Comparison of ENCODE assay signal across 8 mouse cellular contexts in the genomic region with DNA sequence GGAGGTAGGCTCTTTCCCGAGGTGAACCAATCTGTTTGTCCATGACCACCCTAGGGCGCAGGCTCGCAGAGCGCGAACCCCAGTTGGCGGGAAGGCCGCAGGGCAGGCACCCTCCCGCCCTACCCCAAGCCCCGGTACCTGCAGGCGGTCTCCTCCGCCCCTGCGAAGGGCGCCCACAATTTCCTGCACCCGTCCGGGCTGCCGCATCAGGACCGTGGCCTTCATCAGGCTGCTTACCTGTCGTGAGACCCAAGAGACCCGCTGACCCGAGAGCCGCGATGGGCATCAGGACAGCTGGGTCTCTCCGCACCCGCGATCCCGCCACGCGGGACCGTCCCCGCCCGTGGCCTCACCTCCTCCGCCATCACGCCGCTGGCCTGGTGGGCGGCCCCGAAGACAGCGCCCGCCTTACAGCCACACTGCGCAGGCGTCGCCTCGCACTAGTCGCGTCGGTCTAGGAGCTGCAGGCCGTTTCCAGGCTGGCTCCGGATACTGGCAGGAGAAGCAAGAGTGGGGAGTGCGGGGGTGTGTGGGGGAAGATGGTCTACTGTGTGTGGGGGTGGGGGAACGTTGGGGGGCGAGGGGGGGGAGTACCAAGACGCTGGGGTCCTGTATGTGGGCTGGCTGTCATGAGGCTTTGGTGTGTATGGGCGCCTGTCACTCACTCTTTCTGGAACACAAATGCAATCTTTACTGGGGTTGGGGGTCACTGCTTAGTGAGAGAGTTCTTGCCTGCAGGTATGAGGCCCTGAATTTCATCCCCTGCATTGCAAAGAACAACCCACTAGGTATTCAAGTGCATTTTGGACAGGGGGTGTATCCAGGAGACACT. TPM values are rescaled to one million over a fixed set of nuclear protein-coding genes. Genes with fewer than 3 reads are reported as not detected.
DNase-seq lines count a peak whose midpoint lies in the region; ATAC-seq and TF ChIP-seq lines count a peak whose summit lies in the region.

No protein-coding gene starts in this region.

- no peaks in the 10 kb centered on the region for H3K27me3 ChIP-seq in heart, embryonic 13.5 days (replicated peaks)
- H3K27me3 ChIP-seq in liver, embryonic 11.5 days (replicated peaks; ENCODE audit: control insufficient read depth, insufficient read depth, low read length), result no peaks in the 10 kb centered on the region
- no peaks in the 10 kb centered on the region for H3K27me3 ChIP-seq in myocyte (ENCODE audit: control insufficient read depth, insufficient read depth, insufficient read length)

- peak overlapping the region; percentile 71 for H3K4me2 ChIP-seq in heart, embryonic 13.5 days
- peak overlapping the region; percentile 70 for H3K4me2 ChIP-seq in liver, embryonic 11.5 days
- H3K4me2 ChIP-seq in myocyte (ENCODE audit: low read depth), result peak overlapping the region; percentile 82

- no peaks in the 10 kb centered on the region for H3K79me2 ChIP-seq in myocyte (ENCODE audit: control insufficient read depth, insufficient read depth)

- peak overlapping the region; percentile 60 for H3ac ChIP-seq in myocyte (ENCODE audit: control insufficient read depth, insufficient read length)

- H3K9me3 ChIP-seq in heart, embryonic 13.5 days, result no peaks in the 10 kb centered on the region
- no peaks in the 10 kb centered on the region for H3K9me3 ChIP-seq in liver, embryonic 11.5 days (ENCODE audit: control insufficient read depth, low read length)

- H3K27ac ChIP-seq in brown adipose tissue, adult 24 weeks (replicated peaks; ENCODE audit: low read depth, low read length), result no peak overlapping the region
- H3K27ac ChIP-seq in heart, embryonic 13.5 days (replicated peaks), result peak overlapping the region; percentile 67
- no peak overlapping the region for H3K27ac ChIP-seq in liver, embryonic 11.5 days (ENCODE audit: low read depth, low read length)

- peak; percentile 92 for DNase-seq in kidney, postnatal 10 days
- DNase-seq in liver, embryonic 11.5 days (ENCODE audit: low spot score), result peak; percentile 75
- DNase-seq in spleen, postnatal 4 days (ENCODE audit: low spot score in 2 of 2), result peak; percentile 79 to 89

- H3K4me3 ChIP-seq in brown adipose tissue, adult 24 weeks (ENCODE audit: insufficient read depth, low read depth, low read length), result peak overlapping the region; percentile 87
- H3K4me3 ChIP-seq in heart, embryonic 13.5 days, result peak overlapping the region; percentile 91
- H3K4me3 ChIP-seq in liver, embryonic 11.5 days (ENCODE audit: low read depth, low read length), result peak overlapping the region; percentile 68
- peak overlapping the region; percentile 50 for H3K4me3 ChIP-seq in myocyte

- H3K9ac ChIP-seq in heart, embryonic 13.5 days, result peak overlapping the region; percentile 95
- peak overlapping the region; percentile 78 for H3K9ac ChIP-seq in liver, embryonic 11.5 days (ENCODE audit: low read depth, low read length)

- TF ChIP-seq POLR2A in myocyte (IDR thresholded peaks at IDR 0.05; ENCODE audit: insufficient read length, low read depth), result peak; percentile 98

- peak; percentile 96 for ATAC-seq in CD4-positive, CD25-positive, alpha-beta regulatory T cell, adult 4 months
- ATAC-seq in erythroid progenitor cell, adult 5-6 weeks (replicated peaks; ENCODE audit: low FRiP score, poor library complexity, severe bottlenecking), result peak; percentile 84
- ATAC-seq in heart, embryonic 13.5 days (ENCODE audit: extremely low read depth, insufficient number of reproducible peaks, low FRiP score, low TSS enrichment), result peak; percentile 74; the same call in 1 of the 2 replicates
- peak; percentile 94 for ATAC-seq in liver, embryonic 11.5 days (replicated peaks; ENCODE audit: low FRiP score)

- H3K4me1 ChIP-seq in brown adipose tissue, adult 24 weeks (ENCODE audit: control insufficient read depth, insufficient read depth, insufficient read length, low read length), result peaks cover 3% of the 10 kb centered on the region; the same call in 1 of the 2 replicates
- peaks cover 20% of the 10 kb centered on the region for H3K4me1 ChIP-seq in heart, embryonic 13.5 days
- peaks cover 11% of the 10 kb centered on the region for H3K4me1 ChIP-seq in liver, embryonic 11.5 days (replicated peaks; ENCODE audit: control insufficient read depth, insufficient read depth, low read length)

- peaks cover 35% of the 10 kb centered on the region for H3K36me3 ChIP-seq in heart, embryonic 13.5 days
- H3K36me3 ChIP-seq in liver, embryonic 11.5 days (ENCODE audit: control insufficient read depth, insufficient read depth, low read length), result peaks cover 13% of the 10 kb centered on the region
- H3K36me3 ChIP-seq in myocyte (ENCODE audit: control insufficient read depth, insufficient read depth), result no peaks in the 10 kb centered on the region

- WGBS in heart, embryonic 13.5 days, result 2% methylated on average over 52 of the region's 52 CpGs
- 2% methylated on average over 50 of the region's 52 CpGs for WGBS in liver, embryonic 11.5 days

TF ChIP-seq in myocyte, 11 proteins besides CTCF, POLR2A, EP300 and RAD21 (continues in another document):
- TF ChIP-seq REST (IDR thresholded peaks at IDR 0.05; ENCODE audit: insufficient read depth, insufficient read length) (no peak), E2F4 (IDR thresholded peaks at IDR 0.05; ENCODE audit: insufficient read depth) (no peak), USF1 (IDR thresholded peaks at IDR 0.05; ENCODE audit: low read depth) (no peak), MYOD1 (IDR thresholded peaks at IDR 0.05; ENCODE audit: control insufficient read depth in 1 of 3, insufficient read length in 2 of 3, low read depth in 2 of 3) (peak in 1 of 3 experiments; percentile 54), MYOG (IDR thresholded peaks at IDR 0.05; ENCODE audit: control insufficient read depth in 1 of 3, insufficient read depth in 1 of 3, insufficient read length in 2 of 3, low read depth in 2 of 3) (peak in 1 of 3 experiments; percentile 40), MAX (IDR thresholded peaks at IDR 0.05; ENCODE audit: low read depth) (no peak), TCF12 (IDR thresholded peaks at IDR 0.05; ENCODE audit: insufficient read depth, poor library complexity, severe bottlenecking) (no peak), SRF (IDR thresholded peaks at IDR 0.05; ENCODE audit: control insufficient read depth, insufficient read length, low read depth) (no peak), TCF3 (IDR thresholded peaks at IDR 0.05; ENCODE audit: insufficient read length, low read depth) (no peak)

RNA-seq across cellular contexts. Expression of gene Nt5c3b, which starts 0.7 kb away (rescaled TPM):
- polyA plus RNA-seq in CD4-positive, CD25-positive, alpha-beta regulatory T cell, adult 4 months (2017; shearing (Covaris generic)), result 100 to 1,000 TPM; 126 to 156 TPM
- polyA plus RNA-seq in brown adipose tissue, adult 24 weeks (2012; ENCODE audit: insufficient read depth, insufficient read length, missing spikeins), result 14.7 and 16.3 TPM in 2 replicates
- total RNA-seq in erythroid progenitor cell, adult 5-6 weeks (2015; ENCODE audit: low replicate concordance), result 2.5 TPM in 2 replicates
- total RNA-seq in erythroid progenitor cell, adult 5-6 weeks (2017; ENCODE audit: low replicate concordance), result 0.26 TPM in 1 of 2 replicates, not detected in the other
- 104 and 110 TPM in 2 replicates for polyA plus RNA-seq in heart, embryonic 13.5 days (2015; fragmentation: Nextera tagmentation; extraction: Ambion mirVana)
- polyA plus RNA-seq in liver, embryonic 11.5 days (2014; fragmentation: Nextera tagmentation; extraction: Ambion mirVana), result 70.4 and 74.0 TPM in 2 replicates
- 47.6 TPM for polyA plus RNA-seq in myocyte (2012; fragmentation: generic; extraction: Trizol)

RNA-seq across cellular contexts. Expression of gene Klhl10, which starts 0.8 kb away (rescaled TPM):
- polyA plus RNA-seq in CD4-positive, CD25-positive, alpha-beta regulatory T cell, adult 4 months (2017; shearing (Covaris generic)), result under 1 TPM; 0.16 to 0.65 TPM
- polyA plus RNA-seq in brown adipose tissue, adult 24 weeks (2012; ENCODE audit: insufficient read depth, insufficient read length, missing spikeins), result not detected in 2 replicates
- not detected in 2 replicates for total RNA-seq in erythroid progenitor cell, adult 5-6 weeks (2015; ENCODE audit: low replicate concordance)
- not detected in 2 replicates for total RNA-seq in erythroid progenitor cell, adult 5-6 weeks (2017; ENCODE audit: low replicate concordance)
- polyA plus RNA-seq in heart, embryonic 13.5 days (2015; fragmentation: Nextera tagmentation; extraction: Ambion mirVana), result 0.33 and 0.60 TPM in 2 replicates
- polyA plus RNA-seq in liver, embryonic 11.5 days (2014; fragmentation: Nextera tagmentation; extraction: Ambion mirVana), result 0.31 and 0.36 TPM in 2 replicates
- 0.20 TPM for polyA plus RNA-seq in myocyte (2012; fragmentation: generic; extraction: Trizol)

RNA-seq across cellular contexts. Expression of gene Fkbp10, which starts 25.4 kb away (rescaled TPM):
- not detected for polyA plus RNA-seq in CD4-positive, CD25-positive, alpha-beta regulatory T cell, adult 4 months (2017; shearing (Covaris generic))
- polyA plus RNA-seq in brown adipose tissue, adult 24 weeks (2012; ENCODE audit: insufficient read depth, insufficient read length, missing spikeins), result 1.7 and 3.3 TPM in 2 replicates
- total RNA-seq in erythroid progenitor cell, adult 5-6 weeks (2015; ENCODE audit: low replicate concordance), result not detected in 2 replicates
- not detected in 2 replicates for total RNA-seq in erythroid progenitor cell, adult 5-6 weeks (2017; ENCODE audit: low replicate concordance)
- polyA plus RNA-seq in heart, embryonic 13.5 days (2015; fragmentation: Nextera tagmentation; extraction: Ambion mirVana), result 112 and 119 TPM in 2 replicates
- polyA plus RNA-seq in liver, embryonic 11.5 days (2014; fragmentation: Nextera tagmentation; extraction: Ambion mirVana), result 39.9 and 43.2 TPM in 2 replicates
- 162 TPM for polyA plus RNA-seq in myocyte (2012; fragmentation: generic; extraction: Trizol)

RNA-seq across cellular contexts. Expression of gene P3h4, which starts 26.3 kb away (rescaled TPM):
- polyA plus RNA-seq in CD4-positive, CD25-positive, alpha-beta regulatory T cell, adult 4 months (2017; shearing (Covaris generic)), result not detected
- polyA plus RNA-seq in brown adipose tissue, adult 24 weeks (2012; ENCODE audit: insufficient read depth, insufficient read length, missing spikeins), result 5.7 and 9.8 TPM in 2 replicates
- not detected in 2 replicates for total RNA-seq in erythroid progenitor cell, adult 5-6 weeks (2015; ENCODE audit: low replicate concordance)
- not detected in 2 replicates for total RNA-seq in erythroid progenitor cell, adult 5-6 weeks (2017; ENCODE audit: low replicate concordance)
- polyA plus RNA-seq in heart, embryonic 13.5 days (2015; fragmentation: Nextera tagmentation; extraction: Ambion mirVana), result 62.9 and 63.5 TPM in 2 replicates
- 24.5 and 25.8 TPM in 2 replicates for polyA plus RNA-seq in liver, embryonic 11.5 days (2014; fragmentation: Nextera tagmentation; extraction: Ambion mirVana)
- 115 TPM for polyA plus RNA-seq in myocyte (2012; fragmentation: generic; extraction: Trizol)

RNA-seq across cellular contexts. Expression of gene Klhl11, which starts 31.6 kb away (rescaled TPM):
- polyA plus RNA-seq in CD4-positive, CD25-positive, alpha-beta regulatory T cell, adult 4 months (2017; shearing (Covaris generic)), result 1 to 10 TPM; 2.2 to 3.0 TPM
- polyA plus RNA-seq in brown adipose tissue, adult 24 weeks (2012; ENCODE audit: insufficient read depth, insufficient read length, missing spikeins), result 2.5 and 3.4 TPM in 2 replicates
- 2.5 and 5.0 TPM in 2 replicates for total RNA-seq in erythroid progenitor cell, adult 5-6 weeks (2015; ENCODE audit: low replicate concordance)
- 12.1 and 15.7 TPM in 2 replicates for total RNA-seq in erythroid progenitor cell, adult 5-6 weeks (2017; ENCODE audit: low replicate concordance)
- 6.6 and 6.7 TPM in 2 replicates for polyA plus RNA-seq in heart, embryonic 13.5 days (2015; fragmentation: Nextera tagmentation; extraction: Ambion mirVana)
- polyA plus RNA-seq in liver, embryonic 11.5 days (2014; fragmentation: Nextera tagmentation; extraction: Ambion mirVana), result 6.3 and 6.7 TPM in 2 replicates
- polyA plus RNA-seq in myocyte (2012; fragmentation: generic; extraction: Trizol), result 3.6 TPM
